Mouse (Mus musculus) limb, embryonic 14.5 days (tissue): ENCODE data around the gene Adk. TPM values are rescaled to one million over a fixed set of nuclear protein-coding genes. Genes with fewer than 3 reads are reported as not detected.

ENCODE experiments used
- ATAC-seq: fragments of 200-750 bp; cut with Nextera tagmentation; 2 replicates; pipeline ENCODE4 v1.8.0; 2017; ENCODE audit warnings: low read depth, moderate number of reproducible peaks, moderate TSS enrichment; ENCODE audit not compliant: low FRiP score
- DNase-seq: peaks from one replicate; pipeline ENCODE4 v3.0.0-alpha.2; 2015; ENCODE audit warnings: low spot score
- H3K27ac ChIP-seq: fragments of 300-500 bp; sonication (generic); replicated peaks from 2 replicates; pipeline ENCODE4 v1.5.1; 2014; ENCODE audit warnings: low read depth, mild to moderate bottlenecking, low read length, moderate library complexity, mixed read lengths
- H3K27me3 ChIP-seq: fragments of 300-500 bp; sonication (generic); 2 replicates; pipeline ENCODE4 v1.6.1; 2014; ENCODE audit warnings: low read length, mixed read lengths; ENCODE audit not compliant: control insufficient read depth, insufficient read depth
- H3K36me3 ChIP-seq: fragments of 300-500 bp; sonication (generic); 2 replicates; pipeline ENCODE4 v1.6.1; 2014; ENCODE audit warnings: mild to moderate bottlenecking, low read length, moderate library complexity, mixed read lengths; ENCODE audit not compliant: control insufficient read depth, insufficient read depth
- H3K4me1 ChIP-seq: fragments of 300-500 bp; sonication (generic); 2 replicates; pipeline ENCODE4 v1.6.1; 2014; ENCODE audit warnings: antibody characterized with exemption, low read length, mixed read lengths; ENCODE audit not compliant: control insufficient read depth, insufficient read depth
- H3K4me2 ChIP-seq: fragments of 300-500 bp; sonication (generic); replicated peaks from 2 replicates; pipeline ENCODE4 v1.6.1; 2014; ENCODE audit warnings: low read depth, mild to moderate bottlenecking, low read length, moderate library complexity; ENCODE audit not compliant: severe bottlenecking
- H3K4me3 ChIP-seq: fragments of 300-500 bp; sonication (generic); replicated peaks from 2 replicates; pipeline ENCODE4 v1.5.1; 2014; ENCODE audit warnings: low read length
- H3K9ac ChIP-seq: fragments of 300-500 bp; sonication (generic); 2 replicates; pipeline ENCODE4 v1.6.1; 2014; ENCODE audit warnings: mild to moderate bottlenecking, low read depth, low read length, moderate library complexity; ENCODE audit not compliant: severe bottlenecking
- H3K9me3 ChIP-seq: fragments of 300-500 bp; sonication (generic); 2 replicates; pipeline ENCODE4 v1.6.1; 2016; ENCODE audit warnings: low read length; ENCODE audit not compliant: control insufficient read depth
- POLR2A ChIP-seq: fragments of 200-500 bp; IDR thresholded peaks from 2 replicates; pipeline ENCODE4 v1.8.0; 2012; ENCODE audit warnings: inconsistent platforms, mild to moderate bottlenecking, moderate library complexity, borderline replicate concordance; ENCODE audit not compliant: insufficient read depth, insufficient read length; ENCODE audit errors: extremely low read depth
- WGBS: fragments of 180-500 bp; shearing (Covaris S2); extraction: QIAGEN DNeasy Blood & Tissue Kit; methylation state at CpG from one replicate; pipeline ENCODE4 v1.1.7; 2014; 5-methylcytosine and 5-hydroxymethylcytosine counted together
- polyA plus RNA-seq, 2 experiments: library from polyadenylated mRNA; depleted of rRNA in 1 of 2; stranded (reverse) in 1 of 2; unstranded in 1 of 2; fragments of >200 nt; fragmentation: Nextera tagmentation in 1 of 2; extraction: Ambion mirVana in 1 of 2; gene quantifications; 2 replicates each; pipeline versions ENCODE4 v1.2.1 to v1.2.3; 2012 to 2014

Gene Adk
- polyA plus RNA-seq, 2 experiments = 55.6 to 140 TPM

- WGBS = 85% methylated on average over 1 of the region's 1 CpGs
- Histone ChIP-seq H3K9me3 (no peaks in the 10 kb centered on the region), H3K4me1 (peaks cover 3% of the 10 kb centered on the region; the same call in 1 of the 2 replicates), H3K4me3 (no peak overlapping the region), H3K36me3 (no peaks in the 10 kb centered on the region), H3K9ac (no peak overlapping the region), H3K4me2 (no peak overlapping the region), H3K27ac (no peak overlapping the region), H3K27me3 (no peaks in the 10 kb centered on the region)
- ATAC-seq (no peak), DNase-seq (no peak)
- no peak for TF ChIP-seq POLR2A
Observed at GRCm38 (mm10) chr14:21341195-21341594, 288.8 kb downstream of the Adk start.

- H3K9me3 ChIP-seq = no peaks in the 10 kb centered on the region
- TF ChIP-seq POLR2A = no peak
- ATAC-seq (no peak), DNase-seq (no peak)
- no peak overlapping the region for H3K27ac ChIP-seq
- H3K27me3 ChIP-seq = no peaks in the 10 kb centered on the region
- H3K9ac ChIP-seq = no peak overlapping the region
- 62% methylated on average over 3 of the region's 3 CpGs for WGBS
- peaks cover 3% of the 10 kb centered on the region; the same call in 1 of the 2 replicates for H3K4me1 ChIP-seq
- H3K36me3 ChIP-seq = no peaks in the 10 kb centered on the region
- H3K4me3 ChIP-seq = no peak overlapping the region
- no peak overlapping the region for H3K4me2 ChIP-seq
Observed at GRCm38 (mm10) chr14:21342984-21343383, 290.6 kb downstream of the Adk start.

GRCm38 (mm10) chr14:21344896-21345295, 292.5 kb downstream of the Adk start:
- no peak for DNase-seq
- Histone ChIP-seq H3K36me3 (no peaks in the 10 kb centered on the region), H3K4me2 (no peak overlapping the region), H3K4me1 (peaks cover 3% of the 10 kb centered on the region; the same call in 1 of the 2 replicates), H3K9ac (no peak overlapping the region), H3K4me3 (no peak overlapping the region), H3K27ac (no peak overlapping the region), H3K27me3 (no peaks in the 10 kb centered on the region), H3K9me3 (no peaks in the 10 kb centered on the region)
- ATAC-seq = no peak
- TF ChIP-seq POLR2A = no peak
- WGBS = 87% methylated on average over 6 of the region's 6 CpGs

GRCm38 (mm10) chr14:21348611-21349260, 296.4 kb downstream of the Adk start:
- Histone ChIP-seq H3K9ac (no peak overlapping the region), H3K4me1 (peaks cover 5% of the 10 kb centered on the region; the same call in 1 of the 2 replicates), H3K4me3 (no peak overlapping the region), H3K4me2 (no peak overlapping the region), H3K9me3 (no peaks in the 10 kb centered on the region), H3K36me3 (no peaks in the 10 kb centered on the region), H3K27ac (no peak overlapping the region), H3K27me3 (no peaks in the 10 kb centered on the region)
- ATAC-seq (no peak), DNase-seq (no peak)
- no peak for TF ChIP-seq POLR2A
- WGBS = 25% methylated on average over 6 of the region's 6 CpGs

GRCm38 (mm10) chr14:21351646-21352045, 299.3 kb downstream of the Adk start:
- 52% methylated on average over 2 of the region's 2 CpGs for WGBS
- no peak for TF ChIP-seq POLR2A
- H3K9me3 ChIP-seq = no peaks in the 10 kb centered on the region
- H3K9ac ChIP-seq = no peak overlapping the region
- ATAC-seq (no peak), DNase-seq (no peak)
- no peak overlapping the region for H3K27ac ChIP-seq
- peaks cover 20% of the 10 kb centered on the region for H3K4me1 ChIP-seq
- no peak overlapping the region for H3K4me2 ChIP-seq
- no peaks in the 10 kb centered on the region for H3K36me3 ChIP-seq
- H3K4me3 ChIP-seq = no peak overlapping the region
- H3K27me3 ChIP-seq = no peaks in the 10 kb centered on the region
